Mouse (Mus musculus): ENCODE data around the gene Phf20. TPM values are rescaled to one million over a fixed set of nuclear protein-coding genes. Genes with fewer than 3 reads are reported as not detected.

Phf20 gene
- total and polyA plus RNA-seq, 2 experiments from 2014 or later = 10.6 to 30.4 TPM

- Histone ChIP-seq H3K9ac (replicated peaks; ENCODE audit: low read depth, low read length) (no peak overlapping the region; the same call in 1 of the 2 replicates), H3K4me1 (ENCODE audit: control insufficient read depth, insufficient read depth) (no peaks in the 10 kb centered on the region), H3K36me3 (replicated peaks; ENCODE audit: control insufficient read depth, insufficient read depth, low read length) (peaks cover 26% of the 10 kb centered on the region), H3K27me3 (ENCODE audit: control insufficient read depth, insufficient read depth, low read length) (no peaks in the 10 kb centered on the region), H3K4me3 (ENCODE audit: low read depth, low read length) (no peak overlapping the region), H3K9me3 (replicated peaks; ENCODE audit: control insufficient read depth, low read length) (no peaks in the 10 kb centered on the region), H3K27ac (ENCODE audit: low read depth) (peak overlapping the region; percentile 76), H3K4me2 (ENCODE audit: low read depth, low read length) (no peak overlapping the region)
- TF ChIP-seq CTCF (IDR thresholded peaks at IDR 0.05; ENCODE audit: low read depth) (peak; percentile 95), EP300 (IDR thresholded peaks at IDR 0.05; ENCODE audit: low read depth) (no peak)
- DNase-seq (ENCODE audit: low spot score) (peak; percentile 93), ATAC-seq (ENCODE audit: insufficient read depth, low read depth) (peak; percentile 88)
- WGBS = 8% methylated on average over 4 of the region's 4 CpGs
Observed at GRCm38 (mm10) chr2:156278226-156279017, 82.2 kb downstream of the Phf20 start.

DNA sequence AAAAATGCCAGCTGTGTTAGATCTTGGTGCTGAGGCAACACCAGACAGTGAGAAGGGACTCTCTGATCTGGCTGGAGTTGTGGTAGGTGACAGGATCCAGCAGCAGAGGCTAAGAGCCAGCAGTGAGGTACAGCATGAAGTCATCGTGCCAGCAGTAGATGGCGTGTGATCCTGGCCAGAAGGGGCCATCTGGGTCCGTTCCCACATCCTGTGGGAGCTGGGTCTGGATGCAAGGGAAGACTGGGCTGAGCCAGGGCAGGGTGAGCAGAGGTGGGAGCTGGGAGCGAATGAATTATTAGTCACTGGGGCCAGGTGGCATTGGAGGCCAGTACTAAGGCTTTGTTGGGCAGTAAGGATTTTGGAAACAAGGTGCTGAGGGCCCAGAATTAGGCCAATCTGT is 85.0 kb downstream of the Phf20 start:
- DNase-seq (ENCODE audit: low spot score) (no peak), ATAC-seq (ENCODE audit: insufficient read depth, low read depth) (peak; percentile 54; the same call in 1 of the 2 replicates)
- H3K4me1 ChIP-seq (ENCODE audit: control insufficient read depth, insufficient read depth) = no peaks in the 10 kb centered on the region
- H3K9me3 ChIP-seq (replicated peaks; ENCODE audit: control insufficient read depth, low read length) = no peaks in the 10 kb centered on the region
- H3K9ac ChIP-seq (replicated peaks; ENCODE audit: low read depth, low read length) = no peak overlapping the region
- no peaks in the 10 kb centered on the region for H3K27me3 ChIP-seq (ENCODE audit: control insufficient read depth, insufficient read depth, low read length)
- H3K4me2 ChIP-seq (ENCODE audit: low read depth, low read length) = no peak overlapping the region
- no peak for TF ChIP-seq CTCF (IDR thresholded peaks at IDR 0.05; ENCODE audit: low read depth)
- 39% methylated on average over 4 of the region's 4 CpGs for WGBS
- no peak overlapping the region for H3K27ac ChIP-seq (ENCODE audit: low read depth)
- H3K36me3 ChIP-seq (replicated peaks; ENCODE audit: control insufficient read depth, insufficient read depth, low read length) = 0 out of 2 replicates have a peak, but pooled peaks cover 23% of the 10 kb centered on the region
- H3K4me3 ChIP-seq (ENCODE audit: low read depth, low read length) = no peak overlapping the region

- peaks cover 33% of the 10 kb centered on the region for H3K36me3 ChIP-seq (replicated peaks; ENCODE audit: control insufficient read depth, insufficient read depth, low read length)
- TF ChIP-seq EP300 (IDR thresholded peaks at IDR 0.05; ENCODE audit: low read depth) (no peak), CTCF (IDR thresholded peaks at IDR 0.05; ENCODE audit: low read depth) (no peak)
- WGBS = 24% methylated on average over 2 of the region's 2 CpGs
Observed at GRCm38 (mm10) chr2:156285161-156285560, 88.9 kb downstream of the Phf20 start.

DNA sequence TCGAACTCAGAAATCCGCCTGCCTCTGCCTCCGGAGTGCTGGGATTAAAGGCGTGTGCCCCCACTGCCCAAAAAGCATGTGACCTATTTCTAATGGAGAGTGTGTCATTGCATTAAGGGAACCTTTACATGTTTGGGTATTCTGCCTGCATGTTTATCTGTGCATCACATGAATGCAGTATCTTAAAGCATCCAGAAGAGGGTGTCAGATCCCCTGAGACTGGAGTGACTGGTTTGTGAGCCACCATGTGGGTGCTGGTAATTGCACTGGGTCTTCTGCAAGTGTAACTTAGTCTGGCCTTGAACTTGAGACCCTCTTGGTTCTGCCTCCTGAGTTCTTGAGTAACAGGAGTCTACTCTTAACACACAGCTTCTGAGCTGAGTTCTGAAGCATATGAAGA is 90.5 kb downstream of the Phf20 start:
- no peaks in the 10 kb centered on the region for H3K9me3 ChIP-seq (replicated peaks; ENCODE audit: control insufficient read depth, low read length)
- H3K36me3 ChIP-seq (replicated peaks; ENCODE audit: control insufficient read depth, insufficient read depth, low read length) = peaks cover 32% of the 10 kb centered on the region
- TF ChIP-seq EP300 (IDR thresholded peaks at IDR 0.05; ENCODE audit: low read depth) (no peak), CTCF (IDR thresholded peaks at IDR 0.05; ENCODE audit: low read depth) (no peak)
- 98% methylated on average over 4 of the region's 4 CpGs for WGBS
- no peak for DNase-seq (ENCODE audit: low spot score)
- peaks cover 5% of the 10 kb centered on the region; the same call in 1 of the 2 replicates for H3K4me1 ChIP-seq (ENCODE audit: control insufficient read depth, insufficient read depth)
- H3K4me2 ChIP-seq (ENCODE audit: low read depth, low read length) = no peak overlapping the region
- no peak for ATAC-seq (ENCODE audit: insufficient read depth, low read depth)
- no peak overlapping the region for H3K9ac ChIP-seq (replicated peaks; ENCODE audit: low read depth, low read length)
- no peak overlapping the region for H3K4me3 ChIP-seq (ENCODE audit: low read depth, low read length)
- H3K27me3 ChIP-seq (ENCODE audit: control insufficient read depth, insufficient read depth, low read length) = no peaks in the 10 kb centered on the region
- H3K27ac ChIP-seq (ENCODE audit: low read depth) = no peak overlapping the region

More at GRCm38 (mm10) chr2:156285161-156285560, 88.9 kb downstream of the Phf20 start:
- no peaks in the 10 kb centered on the region for H3K27me3 ChIP-seq (ENCODE audit: control insufficient read depth, insufficient read depth, low read length)
- H3K27ac ChIP-seq (ENCODE audit: low read depth) = no peak overlapping the region
- peaks cover 5% of the 10 kb centered on the region; the same call in 1 of the 2 replicates for H3K4me1 ChIP-seq (ENCODE audit: control insufficient read depth, insufficient read depth)
- DNase-seq (ENCODE audit: low spot score) (no peak), ATAC-seq (ENCODE audit: insufficient read depth, low read depth) (no peak)
- no peak overlapping the region for H3K9ac ChIP-seq (replicated peaks; ENCODE audit: low read depth, low read length)
- H3K9me3 ChIP-seq (replicated peaks; ENCODE audit: control insufficient read depth, low read length) = no peaks in the 10 kb centered on the region
- H3K4me3 ChIP-seq (ENCODE audit: low read depth, low read length) = no peak overlapping the region
- H3K4me2 ChIP-seq (ENCODE audit: low read depth, low read length) = no peak overlapping the region

GRCm38 (mm10) chr2:156288222-156288621 is 92.0 kb downstream of the Phf20 start:
- no peaks in the 10 kb centered on the region for H3K27me3 ChIP-seq (ENCODE audit: control insufficient read depth, insufficient read depth, low read length)
- H3K9me3 ChIP-seq (replicated peaks; ENCODE audit: control insufficient read depth, low read length) = no peaks in the 10 kb centered on the region
- H3K4me3 ChIP-seq (ENCODE audit: low read depth, low read length) = no peak overlapping the region
- H3K9ac ChIP-seq (replicated peaks; ENCODE audit: low read depth, low read length) = no peak overlapping the region
- H3K27ac ChIP-seq (ENCODE audit: low read depth) = no peak overlapping the region
- no peak overlapping the region for H3K4me2 ChIP-seq (ENCODE audit: low read depth, low read length)
- peaks cover 35% of the 10 kb centered on the region for H3K36me3 ChIP-seq (replicated peaks; ENCODE audit: control insufficient read depth, insufficient read depth, low read length)
- H3K4me1 ChIP-seq (ENCODE audit: control insufficient read depth, insufficient read depth) = peaks cover 5% of the 10 kb centered on the region; the same call in 1 of the 2 replicates
- ATAC-seq (ENCODE audit: insufficient read depth, low read depth) (no peak), DNase-seq (ENCODE audit: low spot score) (no peak)
- no peak for TF ChIP-seq EP300 (IDR thresholded peaks at IDR 0.05; ENCODE audit: low read depth)
- 90% methylated on average over 2 of the region's 2 CpGs for WGBS
